Mouse (Mus musculus) CH12.LX (cell line): ENCODE data around the gene Cldn18. TPM values are rescaled to one million over a fixed set of nuclear protein-coding genes. Genes with fewer than 3 reads are reported as not detected.

Experiments
- DNase-seq: peaks from one replicate; pipeline ENCODE4 v3.0.0-alpha.2; 2013; ENCODE audit errors: extremely low read depth
- H3K27ac ChIP-seq: 2 replicates; pipeline ENCODE4 v1.5.1; 2012; ENCODE audit warnings: low read depth, mild to moderate bottlenecking, control low read depth, moderate library complexity; ENCODE audit not compliant: insufficient read depth
- H3K27me3 ChIP-seq: replicated peaks from 2 replicates; pipeline ENCODE3; 2012; ENCODE audit warnings: inconsistent platforms
- H3K36me3 ChIP-seq, 2 experiments: replicated peaks in 1 of 2; 2 replicates each; pipeline versions ENCODE3 to v1.6.1; 2012; ENCODE audit warnings: inconsistent platforms in 1 of 2, low read length in 1 of 2, mild to moderate bottlenecking in 1 of 2, mixed read lengths in 1 of 2, moderate library complexity in 1 of 2; ENCODE audit not compliant: control insufficient read depth in 1 of 2, insufficient read depth in 1 of 2
- H3K4me1 ChIP-seq, 2 experiments: 2 replicates each; pipeline ENCODE4 v1.6.1; 2012; ENCODE audit warnings: inconsistent platforms in 1 of 2, moderate library complexity in 1 of 2; ENCODE audit not compliant: insufficient read depth in 2 of 2, control insufficient read depth in 1 of 2
- H3K4me2 ChIP-seq: 2 replicates; pipeline ENCODE4 v1.6.1; 2012; ENCODE audit warnings: low read depth, mild to moderate bottlenecking, control low read depth; ENCODE audit not compliant: poor library complexity, insufficient read depth, severe bottlenecking
- H3K4me3 ChIP-seq, 3 experiments: fragments of 150-350 bp in 1 of 3; sonication (generic) in 1 of 3; replicated peaks in 1 of 3; 2 replicates each; pipeline versions ENCODE3 to v1.5.1; 2011 to 2012; ENCODE audit warnings: low read depth in 2 of 3, low read length in 2 of 3, mild to moderate bottlenecking in 2 of 3, moderate library complexity in 2 of 3, control low read depth in 1 of 3, improper control_type of control experiment in 1 of 3, inconsistent platforms in 1 of 3, mixed read lengths in 1 of 3; ENCODE audit not compliant: poor library complexity in 1 of 3
- H3K79me2 ChIP-seq: replicated peaks from 2 replicates; pipeline ENCODE4 v1.6.1; 2012; ENCODE audit warnings: mild to moderate bottlenecking, moderate library complexity; ENCODE audit not compliant: control insufficient read depth, poor library complexity, insufficient read depth, severe bottlenecking; ENCODE audit errors: extremely low read depth
- H3K9ac ChIP-seq: 2 replicates; pipeline ENCODE4 v1.6.1; 2012; ENCODE audit warnings: low read depth, mild to moderate bottlenecking, control low read depth, moderate library complexity; ENCODE audit not compliant: insufficient read depth
- H3K9me3 ChIP-seq: replicated peaks from 2 replicates; pipeline ENCODE3; 2012; ENCODE audit warnings: low read length, inconsistent platforms, mixed read lengths
- BHLHE40 ChIP-seq: IDR thresholded peaks from 2 replicates; pipeline ENCODE4 v1.6.1; 2011; ENCODE audit warnings: mild to moderate bottlenecking, low read depth, low read length, improper control_type of control experiment
- CHD1 ChIP-seq: IDR thresholded peaks from 2 replicates; pipeline ENCODE4 v1.6.1; 2012; ENCODE audit warnings: low read depth, low read length, improper control_type of control experiment, inconsistent platforms
- ELF1 ChIP-seq: IDR thresholded peaks from 2 replicates; pipeline ENCODE4 v1.6.1; 2014; ENCODE audit warnings: low read depth, mild to moderate bottlenecking, inconsistent platforms, low read length, improper control_type of control experiment
- EP300 ChIP-seq: IDR thresholded peaks from 2 replicates; pipeline ENCODE4 v1.6.1; 2011; ENCODE audit warnings: low read length, improper control_type of control experiment
- ETS1 ChIP-seq: conservative IDR thresholded peaks from 2 replicates; pipeline ENCODE4 v1.6.1; 2012; ENCODE audit warnings: low read depth, mild to moderate bottlenecking, inconsistent platforms, low read length, improper control_type of control experiment, moderate library complexity
- JUN ChIP-seq: IDR thresholded peaks from 2 replicates; pipeline ENCODE4 v1.6.1; 2011; ENCODE audit warnings: low read depth, mild to moderate bottlenecking, low read length, improper control_type of control experiment, moderate library complexity; ENCODE audit not compliant: insufficient read depth
- KAT2A ChIP-seq: IDR thresholded peaks from 2 replicates; pipeline ENCODE4 v1.6.1; 2012; ENCODE audit warnings: low read length, improper control_type of control experiment, inconsistent platforms; ENCODE audit not compliant: insufficient replicate concordance
- MAZ ChIP-seq: IDR thresholded peaks from 2 replicates; pipeline ENCODE4 v1.6.1; 2012; ENCODE audit warnings: low read depth, mild to moderate bottlenecking, inconsistent platforms, low read length, improper control_type of control experiment, moderate library complexity
- MXI1 ChIP-seq: IDR thresholded peaks from 2 replicates; pipeline ENCODE4 v1.6.1; 2011; ENCODE audit warnings: mild to moderate bottlenecking, low read depth, low read length, improper control_type of control experiment
- MYC ChIP-seq: IDR thresholded peaks from 2 replicates; pipeline ENCODE4 v1.6.1; 2011; ENCODE audit warnings: low read depth, mild to moderate bottlenecking, improper control_type of control experiment, low read length
- PAX5 ChIP-seq: IDR thresholded peaks from 2 replicates; pipeline ENCODE4 v1.6.1; 2012; ENCODE audit warnings: low read length, inconsistent platforms, mixed read lengths
- POLR2AphosphoS2 ChIP-seq: IDR thresholded peaks from 2 replicates; pipeline ENCODE4 v1.6.1; 2011; ENCODE audit warnings: low read depth, low read length, improper control_type of control experiment
- RAD21 ChIP-seq: IDR thresholded peaks from 2 replicates; pipeline ENCODE4 v1.6.1; 2011; ENCODE audit warnings: low read depth, mild to moderate bottlenecking, low read length, improper control_type of control experiment, moderate library complexity
- RCOR1 ChIP-seq: conservative IDR thresholded peaks from 2 replicates; pipeline ENCODE4 v1.6.1; 2012; ENCODE audit warnings: low read depth, mild to moderate bottlenecking, inconsistent platforms, low read length, improper control_type of control experiment
- SIN3A ChIP-seq: IDR thresholded peaks from 2 replicates; pipeline ENCODE4 v1.6.1; 2012; ENCODE audit warnings: low read length, improper control_type of control experiment, inconsistent platforms
- TCF12 ChIP-seq: IDR thresholded peaks from 2 replicates; pipeline ENCODE4 v1.6.1; 2014; ENCODE audit warnings: low read depth, mild to moderate bottlenecking, inconsistent platforms, low read length, improper control_type of control experiment
- ZMIZ1 ChIP-seq: IDR thresholded peaks from 2 replicates; pipeline ENCODE4 v1.6.1; 2012; ENCODE audit warnings: low read depth, mild to moderate bottlenecking, inconsistent platforms, low read length, improper control_type of control experiment
- ZNF384 ChIP-seq: IDR thresholded peaks from 2 replicates; pipeline ENCODE4 v1.6.1; 2012; ENCODE audit warnings: low read depth, low read length, improper control_type of control experiment, inconsistent platforms
- dilution Hi-C: fragments of 300-500 bp; cut with MboI; formaldehyde crosslinking; loops from 2 replicates; pipeline ENCODE4 v1.14.3; 2020; ENCODE audit warnings: low sequenced_read_pairs; ENCODE audit not compliant: extremely low pct_unique_long_range_greater_than_20kb, extremely low pct_ligation_motif_present
- in situ Hi-C: fragments of 300-500 bp; cut with MboI; formaldehyde crosslinking; loops from 3 replicates; pipeline ENCODE4 v1.14.3; 2019; ENCODE audit warnings: low sequenced_read_pairs, low pct_ligation_motif_present, low pct_unique_long_range_greater_than_20kb, mixed read lengths
- polyA plus RNA-seq: library from polyadenylated mRNA; unstranded; fragments of >175 nt; gene quantifications from 2 replicates; pipeline ENCODE4 v1.2.1, GENCODE M21; 2012; ENCODE audit warnings: low read depth; ENCODE audit not compliant: insufficient read length
- total RNA-seq, 2 experiments: library from RNA; depleted of rRNA; stranded (reverse); fragments of 300-350 nt in 1 of 2; fragments of >200 nt in 1 of 2; gene quantifications; 2 replicates each; pipeline ENCODE4 v1.2.3; 2012 to 2014

Gene Cldn18
- total and polyA plus RNA-seq, 3 experiments = not detected

DNA sequence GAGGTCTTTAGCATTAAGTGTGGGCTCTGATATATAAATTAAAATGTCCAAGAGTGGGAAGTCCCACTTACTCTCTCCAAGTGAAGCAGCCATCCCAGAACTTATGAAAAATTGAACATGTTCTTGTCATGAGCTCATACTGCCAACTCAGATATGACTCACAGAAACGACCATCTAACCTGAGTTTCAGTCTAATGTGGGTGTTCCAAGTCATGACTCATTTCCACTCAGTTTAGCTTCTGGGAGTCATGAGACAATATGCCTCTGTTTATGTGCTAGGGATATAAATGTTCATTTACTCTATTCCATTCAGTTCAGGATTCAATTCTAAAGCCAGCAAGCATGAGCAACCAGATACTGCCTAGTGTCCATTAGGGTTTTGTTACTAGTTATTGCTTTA, 2.9 kb upstream of the Cldn18 start:
- Histone ChIP-seq H3K27me3 (no peaks in the 10 kb centered on the region), H3K9ac (no peak overlapping the region), H3K4me3 (no peak overlapping the region), H3K79me2 (no peaks in the 10 kb centered on the region), H3K9me3 (peaks cover 3% of the 10 kb centered on the region), H3K4me2 (no peak overlapping the region), H3K27ac (no peak overlapping the region), H3K36me3 (no peaks in the 10 kb centered on the region)
- dilution Hi-C loops = no loop called here
- in situ Hi-C loops = no loop called here
- TF ChIP-seq RCOR1 (no peak), SIN3A (no peak), ZMIZ1 (no peak), ETS1 (no peak)
- TF ChIP-seq, all 38 proteins: peak for 0
- H3K4me1 ChIP-seq = no peaks in the 10 kb centered on the region
- DNase-seq = no peak

DNA sequence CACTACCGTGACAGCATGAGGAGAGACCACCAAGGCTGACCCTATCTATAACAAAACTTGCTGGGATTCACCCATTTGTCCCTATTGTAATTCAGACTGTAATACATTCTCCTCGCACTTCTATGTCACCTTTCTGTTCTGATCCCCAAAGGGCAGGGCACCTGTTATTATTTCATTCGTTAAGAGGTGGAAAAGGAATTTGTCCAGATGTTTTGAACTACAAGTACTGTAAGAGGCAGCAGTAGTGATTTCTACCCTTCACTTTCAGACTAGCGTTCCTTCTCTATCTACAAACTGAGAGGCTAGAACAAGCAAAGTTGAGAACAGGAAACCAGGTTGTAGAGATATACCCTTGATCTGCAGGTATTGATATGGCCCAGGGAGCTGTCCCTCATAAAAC, 6.8 kb downstream of the Cldn18 start:
- Histone ChIP-seq H3K36me3 (no peaks in the 10 kb centered on the region), H3K4me3 (no peak overlapping the region), H3K4me1 (no peaks in the 10 kb centered on the region), H3K9ac (no peak overlapping the region), H3K79me2 (no peaks in the 10 kb centered on the region), H3K27ac (no peak overlapping the region), H3K9me3 (peaks cover 2% of the 10 kb centered on the region), H3K4me2 (no peak overlapping the region), H3K27me3 (peaks cover 18% of the 10 kb centered on the region)
- dilution Hi-C loops (no loop called here), in situ Hi-C loops (no loop called here)
- TF ChIP-seq JUN (no peak), CHD1 (no peak), ZMIZ1 (no peak), POLR2AphosphoS2 (no peak), BHLHE40 (no peak)
- no peak for DNase-seq

DNA sequence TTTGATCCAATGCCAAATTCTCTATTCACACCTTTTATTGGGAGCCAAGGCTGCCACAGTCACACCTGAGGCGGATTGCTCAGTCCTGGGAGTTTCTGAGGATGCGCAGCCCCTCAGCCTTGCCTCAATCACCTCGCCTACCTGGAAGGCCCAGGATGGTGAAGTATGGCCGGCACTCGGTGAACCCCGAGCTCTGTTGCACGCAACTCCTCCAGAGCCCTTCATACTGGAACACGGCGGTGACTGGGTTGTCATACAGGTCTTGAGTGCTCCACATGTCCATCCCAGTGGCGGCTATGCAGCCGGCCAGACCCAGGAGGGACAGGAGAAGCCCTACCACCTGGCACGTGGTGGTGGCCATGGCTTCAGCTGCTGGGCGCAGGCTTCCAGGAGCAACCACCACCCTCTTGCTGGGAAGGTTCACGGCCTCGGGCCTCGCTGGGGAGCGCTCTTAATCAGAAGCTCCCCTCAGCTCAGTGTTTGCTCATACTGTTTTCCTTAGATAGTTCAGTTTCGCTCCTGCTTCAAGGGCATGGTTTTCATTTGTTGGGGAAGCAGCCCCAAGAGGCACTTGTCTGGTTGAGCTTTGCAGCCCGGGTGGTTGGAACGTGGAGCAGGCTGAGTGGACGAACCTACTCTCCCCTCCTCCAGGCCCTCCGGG, 7.3 kb downstream of the Cldn18 start:
- no peaks in the 10 kb centered on the region for H3K36me3 ChIP-seq

More for the DNA sequence above, 7.3 kb downstream of the Cldn18 start:
- dilution Hi-C loops (no loop called here), in situ Hi-C loops (no loop called here)
- TF ChIP-seq PAX5 (no peak), POLR2AphosphoS2 (no peak), MAZ (no peak), MYC (no peak), ZMIZ1 (no peak), CHD1 (no peak), ZNF384 (no peak), ELF1 (no peak), RAD21 (no peak), KAT2A (no peak), EP300 (no peak), JUN (no peak), TCF12 (no peak), MXI1 (no peak)
- Histone ChIP-seq H3K4me2 (no peak overlapping the region), H3K27me3 (peaks cover 19% of the 10 kb centered on the region), H3K9ac (no peak overlapping the region), H3K9me3 (peaks cover 4% of the 10 kb centered on the region), H3K79me2 (no peaks in the 10 kb centered on the region), H3K27ac (no peak overlapping the region), H3K4me1 (no peaks in the 10 kb centered on the region), H3K4me3 (no peak overlapping the region)
- no peak for DNase-seq
